Mouse (Mus musculus) C2C12 (cell line): ENCODE measurements around the gene Dag1. TPM values are rescaled to one million over a fixed set of nuclear protein-coding genes. Genes with fewer than 3 reads are reported as not detected.
"Not testable (repeated sequence)": the region's sequence is repeated elsewhere in the genome, so short reads cannot be mapped to it uniquely, and the experiment has no call there.

ENCODE experiments used
- H3K27me3 ChIP-seq: one replicate; pipeline ENCODE4 v1.6.1; 2011; ENCODE audit not compliant: control insufficient read depth, insufficient read depth, insufficient read length
- H3K36me3 ChIP-seq: one replicate; pipeline ENCODE4 v1.6.1; 2011; ENCODE audit not compliant: control insufficient read depth, insufficient read depth
- H3K4me3 ChIP-seq: one replicate; pipeline ENCODE4 v1.5.1; 2011; ENCODE audit warnings: mild to moderate bottlenecking, control low read depth; ENCODE audit not compliant: poor library complexity, insufficient read depth, severe bottlenecking
- H3K79me2 ChIP-seq: one replicate; pipeline ENCODE4 v1.6.1; 2011; ENCODE audit not compliant: control insufficient read depth, insufficient read depth
- H3K79me3 ChIP-seq: one replicate; pipeline ENCODE4 v1.6.1; 2011; ENCODE audit warnings: low read depth, control low read depth
- H3ac ChIP-seq: one replicate; pipeline ENCODE3; 2011; ENCODE audit warnings: low read depth; ENCODE audit not compliant: control insufficient read depth, insufficient read length
- CEBPB ChIP-seq: IDR thresholded peaks from one replicate; pipeline ENCODE4 v1.6.1; 2011; ENCODE audit warnings: low read depth, mild to moderate bottlenecking, control low read depth, moderate library complexity
- CTCF ChIP-seq: IDR thresholded peaks from one replicate; pipeline ENCODE4 v1.5.1; 2011; ENCODE audit not compliant: control insufficient read depth, insufficient read depth, insufficient read length
- FOSL1 ChIP-seq: IDR thresholded peaks from one replicate; pipeline ENCODE4 v1.8.0; 2011; ENCODE audit warnings: mild to moderate bottlenecking, low read length; ENCODE audit not compliant: poor library complexity, insufficient read depth, severe bottlenecking
- MAX ChIP-seq: IDR thresholded peaks from one replicate; pipeline ENCODE4 v1.6.1; 2011; ENCODE audit warnings: mild to moderate bottlenecking, control low read depth
- MYOD1 ChIP-seq: IDR thresholded peaks from one replicate; pipeline ENCODE4 v1.6.1; 2011; ENCODE audit warnings: low read depth; ENCODE audit not compliant: control insufficient read depth, insufficient read length
- MYOG ChIP-seq: IDR thresholded peaks from one replicate; pipeline ENCODE4 v1.6.1; 2011; ENCODE audit not compliant: control insufficient read depth, insufficient read length; ENCODE audit errors: extremely low read depth
- USF1 ChIP-seq: IDR thresholded peaks from one replicate; pipeline ENCODE4 v1.6.1; 2011; ENCODE audit warnings: low read depth, mild to moderate bottlenecking, control low read depth, moderate library complexity
- polyA plus RNA-seq: library from polyadenylated mRNA; unstranded; fragments of >200 nt; fragmentation: generic; extraction: Trizol; gene quantifications from one replicate; pipeline ENCODE4 v1.2.1, GENCODE M21; 2012; ENCODE audit warnings: missing spikeins

Dag1 gene
- polyA plus RNA-seq, 1 experiment, result 42.3 TPM

DNA sequence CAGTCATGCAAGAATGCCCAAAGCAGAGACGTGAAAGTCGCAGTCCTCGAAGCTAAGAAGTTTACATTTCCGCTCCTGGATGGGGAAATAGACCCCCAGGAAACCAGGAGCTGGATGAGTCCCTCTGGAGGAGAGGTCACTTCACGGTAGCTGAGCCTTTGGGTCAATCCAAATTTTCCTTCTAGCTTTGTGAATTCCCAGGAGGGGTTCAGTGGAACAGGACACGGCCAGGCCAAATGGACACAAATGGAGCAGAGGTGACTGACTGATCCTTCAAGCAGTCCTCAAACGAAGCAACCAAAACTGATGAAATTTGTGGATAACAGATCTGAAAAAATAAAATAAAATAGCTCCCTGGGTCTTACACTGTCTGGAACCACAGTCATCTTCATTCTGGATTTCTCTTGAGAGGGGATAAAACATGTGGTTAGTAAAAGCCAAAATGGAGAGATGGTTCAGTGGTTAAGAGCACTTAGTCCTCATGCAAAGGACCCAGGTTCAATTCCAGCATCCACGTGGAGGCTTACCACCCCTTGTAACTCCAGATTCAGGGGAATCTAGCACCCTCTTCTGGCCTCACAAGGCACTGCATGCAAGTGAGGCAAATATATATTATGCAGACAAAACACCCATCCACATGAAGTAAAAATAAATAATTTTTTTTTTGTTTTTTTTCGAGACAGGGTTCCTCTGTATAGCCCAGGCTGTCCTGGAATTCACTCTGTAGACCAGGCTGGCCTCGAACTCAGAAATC is 15.1 kb upstream of the Dag1 start:
- peak; percentile 36 for TF ChIP-seq CTCF
- TF ChIP-seq USF1, result no peak
- TF ChIP-seq MYOD1, result no peak
- no peak for TF ChIP-seq FOSL1
- Histone ChIP-seq H3K79me3 (no peaks in the 10 kb centered on the region), H3K27me3 (no peaks in the 10 kb centered on the region), H3K4me3 (no peak overlapping the region), H3K79me2 (no peaks in the 10 kb centered on the region), H3K36me3 (no peaks in the 10 kb centered on the region), H3ac (no peak overlapping the region)

GRCm38 (mm10) chr9:108275331-108275659 is 11.5 kb upstream of the Dag1 start:
- Histone ChIP-seq H3K27me3 (no peaks in the 10 kb centered on the region), H3K79me3 (no peaks in the 10 kb centered on the region), H3K36me3 (no peaks in the 10 kb centered on the region), H3K79me2 (no peaks in the 10 kb centered on the region), H3K4me3 (no peak overlapping the region), H3ac (no peak overlapping the region)
- TF ChIP-seq MYOD1, result no peak
- TF ChIP-seq USF1, result peak; percentile 40

DNA sequence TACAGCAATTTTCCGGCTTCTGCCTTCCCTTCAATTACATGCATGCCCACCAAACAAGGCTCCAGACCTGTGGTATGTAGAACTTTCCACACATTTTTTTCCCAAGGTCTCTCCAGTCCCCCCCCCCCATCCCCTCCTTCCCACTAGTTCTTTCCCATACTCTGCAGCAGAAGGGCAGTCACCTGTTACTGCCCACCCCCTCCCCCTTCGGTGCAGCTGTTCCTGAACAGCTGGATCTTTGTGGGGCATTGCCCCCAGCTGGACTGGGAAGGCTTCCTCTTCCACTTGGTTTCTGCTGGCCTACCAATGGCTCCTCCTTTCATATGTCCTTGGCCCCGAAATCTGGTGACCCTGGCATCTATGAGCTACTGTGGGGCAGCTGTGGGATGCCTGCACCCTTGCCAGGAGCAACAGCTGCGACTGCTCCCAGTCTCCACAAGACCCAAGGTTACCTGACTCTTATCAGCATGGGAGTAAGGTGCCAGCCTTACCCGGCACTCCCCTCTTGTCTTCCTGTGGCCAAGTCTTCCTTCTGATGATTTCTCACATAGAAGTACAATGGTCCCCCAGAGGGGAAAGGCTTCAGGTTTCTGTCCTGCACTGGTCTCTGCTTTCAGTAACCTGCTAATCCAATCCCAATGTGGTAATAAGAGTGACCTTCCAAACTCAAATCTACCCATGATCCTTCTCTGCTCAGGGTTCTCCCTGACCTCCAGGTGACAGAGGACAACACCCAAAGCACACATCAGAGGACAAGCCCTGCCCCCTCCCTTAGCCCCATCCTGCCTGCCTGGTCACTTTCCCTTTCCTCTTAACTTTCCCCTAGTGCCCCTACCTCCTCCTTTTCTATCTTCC is 10.9 kb upstream of the Dag1 start:
- Histone ChIP-seq H3K27me3 (no peaks in the 10 kb centered on the region), H3K36me3 (no peaks in the 10 kb centered on the region), H3K79me2 (no peaks in the 10 kb centered on the region), H3K79me3 (no peaks in the 10 kb centered on the region), H3ac (no peak overlapping the region), H3K4me3 (no peak overlapping the region)
- TF ChIP-seq MYOD1 (peak; percentile 79), MAX (no peak), FOSL1 (no peak), CTCF (no peak), USF1 (no peak), MYOG (peak; percentile 45), CEBPB (no peak)

- Histone ChIP-seq H3K79me2 (no peaks in the 10 kb centered on the region), H3K79me3 (no peaks in the 10 kb centered on the region), H3K36me3 (no peaks in the 10 kb centered on the region), H3ac (no peak overlapping the region), H3K4me3 (no peak overlapping the region), H3K27me3 (no peaks in the 10 kb centered on the region)
- TF ChIP-seq MYOD1 (no peak), CEBPB (no peak), MYOG (no peak), MAX (no peak)
Measured at GRCm38 (mm10) chr9:108273485-108273884, 9.7 kb upstream of the Dag1 start.

DNA sequence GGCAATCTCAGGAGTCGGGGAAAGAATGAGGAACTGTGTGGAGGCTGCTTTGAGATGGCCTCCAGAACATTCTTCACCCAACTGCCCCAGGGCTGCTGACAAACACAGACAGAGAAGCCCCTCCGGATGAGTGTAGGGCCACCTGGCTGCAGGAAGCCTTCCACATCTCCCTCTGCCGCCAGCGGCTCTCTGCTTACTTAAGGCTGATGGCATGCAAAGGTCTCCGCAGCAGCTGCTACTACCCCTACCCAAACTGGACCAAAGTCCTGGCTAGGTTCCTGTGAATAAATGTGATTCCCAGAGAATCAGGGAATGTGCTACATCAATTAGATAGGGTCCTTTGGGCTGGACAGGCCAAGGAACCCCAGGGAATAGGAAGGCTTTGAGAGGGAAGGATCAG is 8.9 kb upstream of the Dag1 start:
- Histone ChIP-seq H3K79me3 (no peaks in the 10 kb centered on the region), H3K79me2 (no peaks in the 10 kb centered on the region), H3K27me3 (no peaks in the 10 kb centered on the region), H3ac (no peak overlapping the region), H3K36me3 (no peaks in the 10 kb centered on the region), H3K4me3 (no peak overlapping the region)
- TF ChIP-seq CTCF (no peak), MYOD1 (no peak), CEBPB (no peak), USF1 (no peak), MYOG (no peak), MAX (no peak), FOSL1 (no peak)

DNA sequence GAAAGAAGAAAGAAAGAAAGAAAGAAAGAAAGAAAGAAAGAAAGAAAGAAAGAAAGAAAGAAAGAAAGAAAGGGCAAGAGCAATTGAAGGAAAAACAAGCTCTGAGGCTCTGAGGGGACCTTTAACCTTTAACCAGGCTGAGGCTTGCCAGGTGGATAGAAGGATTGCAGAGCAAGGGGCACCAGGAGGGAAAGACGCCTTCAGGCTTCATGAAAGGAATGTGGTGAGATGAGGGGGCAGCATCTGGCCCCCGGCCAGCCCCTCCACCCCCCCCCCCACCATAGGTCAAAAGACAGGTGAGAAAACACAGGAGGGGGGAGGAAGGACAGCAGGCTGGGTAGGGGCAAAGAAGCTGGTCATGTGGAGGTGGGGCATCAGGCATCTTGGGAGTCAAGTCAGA is 8.2 kb upstream of the Dag1 start:
- TF ChIP-seq MAX (no peak), USF1 (no peak), MYOG (no peak), FOSL1 (no peak), CEBPB (no peak), CTCF (no peak), MYOD1 (no peak)
- Histone ChIP-seq H3K79me3 (no peaks in the 10 kb centered on the region), H3K4me3 (no peak overlapping the region), H3ac (no peak overlapping the region), H3K79me2 (no peaks in the 10 kb centered on the region), H3K27me3 (no peaks in the 10 kb centered on the region), H3K36me3 (no peaks in the 10 kb centered on the region)

- H3K79me3 ChIP-seq, H3K4me3 ChIP-seq, H3K27me3 ChIP-seq, H3ac ChIP-seq, H3K36me3 ChIP-seq, H3K79me2 ChIP-seq: not testable (repeated sequence)
Measured at GRCm38 (mm10) chr9:108268701-108269100, 4.9 kb upstream of the Dag1 start.
